Mouse (Mus musculus) lung, embryonic 16.5 days (tissue): ENCODE measurements around the gene H2-Q1. TPM values are rescaled to one million over a fixed set of nuclear protein-coding genes. Genes with fewer than 3 reads are reported as not detected.
A peak's percentile ranks its signal among the peaks of the same experiment; 100 is the strongest.

Experiments
- ATAC-seq: fragments of 200-750 bp; cut with Nextera tagmentation; 2 replicates; pipeline ENCODE4 v1.8.0; 2017; ENCODE audit warnings: low read depth, mild to moderate bottlenecking, moderate library complexity
- H3K27ac ChIP-seq: fragments of 300-500 bp; sonication (generic); 2 replicates; pipeline ENCODE4 v1.5.1; 2014; ENCODE audit warnings: mild to moderate bottlenecking, control low read depth, low read length
- H3K27me3 ChIP-seq: fragments of 300-500 bp; sonication (generic); 2 replicates; pipeline ENCODE4 v1.6.1; 2014; ENCODE audit warnings: low read depth, low read length, mixed read lengths; ENCODE audit not compliant: control insufficient read depth, insufficient read depth
- H3K36me3 ChIP-seq: fragments of 300-500 bp; sonication (generic); 2 replicates; pipeline ENCODE4 v1.6.1; 2014; ENCODE audit warnings: low read length; ENCODE audit not compliant: control insufficient read depth, insufficient read depth
- H3K4me1 ChIP-seq: fragments of 300-500 bp; sonication (generic); replicated peaks from 2 replicates; pipeline ENCODE4 v1.6.1; 2014; ENCODE audit warnings: low read length, mixed read lengths; ENCODE audit not compliant: control insufficient read depth, insufficient read depth
- H3K4me2 ChIP-seq: fragments of 300-500 bp; sonication (generic); 2 replicates; pipeline ENCODE4 v1.6.1; 2014; ENCODE audit warnings: low read depth, low read length, control low read depth
- H3K4me3 ChIP-seq: fragments of 300-500 bp; sonication (generic); 2 replicates; pipeline ENCODE4 v1.5.1; 2014; ENCODE audit warnings: mild to moderate bottlenecking, low read length, control low read depth
- H3K9ac ChIP-seq: fragments of 300-500 bp; sonication (generic); 2 replicates; pipeline ENCODE4 v1.6.1; 2014; ENCODE audit warnings: low read length, control low read depth
- H3K9me3 ChIP-seq: fragments of 300-500 bp; sonication (generic); 2 replicates; pipeline ENCODE4 v1.6.1; 2016; ENCODE audit warnings: low read length; ENCODE audit not compliant: control insufficient read depth
- WGBS: fragments of 180-500 bp; shearing (Covaris S2); extraction: QIAGEN DNeasy Blood & Tissue Kit; methylation state at CpG from one replicate; pipeline ENCODE4 v1.1.7; 2014; 5-methylcytosine and 5-hydroxymethylcytosine counted together
- polyA plus RNA-seq: library from polyadenylated mRNA; unstranded; fragments of >200 nt; fragmentation: Nextera tagmentation; extraction: Ambion mirVana; gene quantifications from 2 replicates; pipeline ENCODE4 v1.2.1, GENCODE M21; 2015

H2-Q1 gene
- polyA plus RNA-seq, 1 experiment from 2014 or later, result 0.38 TPM

GRCm38 (mm10) chr17:35359470-35359862, 39.3 kb downstream of the H2-Q1 start:
- H3K27ac ChIP-seq, result no peak overlapping the region
- H3K9ac ChIP-seq, result peak overlapping the region; percentile 48
- H3K9me3 ChIP-seq, result no peaks in the 10 kb centered on the region
- no peak for ATAC-seq
- no peaks in the 10 kb centered on the region for H3K27me3 ChIP-seq
- peak overlapping the region; percentile 40 for H3K4me3 ChIP-seq
- H3K4me1 ChIP-seq, result no peaks in the 10 kb centered on the region
- 26% methylated on average over 21 of the region's 21 CpGs for WGBS
- H3K36me3 ChIP-seq, result no peaks in the 10 kb centered on the region
- H3K4me2 ChIP-seq, result peak overlapping the region; percentile 70

Other genes starting within 250 kb of the H2-Q1 start
- 1.8 and 2.3 TPM in 2 replicates for gene Ly6g6e, start 243.5 kb upstream of the H2-Q1 start, polyA plus RNA-seq
- gene Ly6g6d, start 242.3 kb upstream of the H2-Q1 start, polyA plus RNA-seq, result 7.0 and 9.0 TPM in 2 replicates
- gene Ly6g6f, start 234.8 kb upstream of the H2-Q1 start, polyA plus RNA-seq, result 0.31 and 0.79 TPM in 2 replicates
- gene Abhd16a, start 231.1 kb upstream of the H2-Q1 start, polyA plus RNA-seq, result 98.3 and 100 TPM in 2 replicates
- gene Ly6g5c, start 212.1 kb upstream of the H2-Q1 start, polyA plus RNA-seq, result not detected in 2 replicates
- 0.60 and 1.1 TPM in 2 replicates for gene Ly6g5b, start 205.0 kb upstream of the H2-Q1 start, polyA plus RNA-seq
- 18.3 and 19.7 TPM in 2 replicates for gene Gpank1, start 198.9 kb upstream of the H2-Q1 start, polyA plus RNA-seq
- 242 and 248 TPM in 2 replicates for gene Csnk2b, start 198.4 kb upstream of the H2-Q1 start, polyA plus RNA-seq
- gene D17H6S53E, start 194.0 kb upstream of the H2-Q1 start, polyA plus RNA-seq, result 9.7 and 10.4 TPM in 2 replicates
- 1.4 and 13.6 TPM in 2 replicates for gene Apom, start 188.4 kb upstream of the H2-Q1 start, polyA plus RNA-seq
- 46.3 and 54.9 TPM in 2 replicates for gene Bag6, start 185.2 kb upstream of the H2-Q1 start, polyA plus RNA-seq
- 151 and 167 TPM in 2 replicates for gene Prrc2a, start 155.5 kb upstream of the H2-Q1 start, polyA plus RNA-seq
- gene Aif1, start 144.3 kb upstream of the H2-Q1 start, polyA plus RNA-seq, result 7.3 and 8.0 TPM in 2 replicates
- 11.3 and 12.4 TPM in 2 replicates for gene Lst1, start 132.0 kb upstream of the H2-Q1 start, polyA plus RNA-seq
- 1.0 and 1.5 TPM in 2 replicates for gene Ltb, start 126.0 kb upstream of the H2-Q1 start, polyA plus RNA-seq
- 0.09 and 0.24 TPM in 2 replicates for gene Tnf, start 118.4 kb upstream of the H2-Q1 start, polyA plus RNA-seq
- 0.30 TPM in 1 of 2 replicates, not detected in the other for gene Lta, start 115.1 kb upstream of the H2-Q1 start, polyA plus RNA-seq
- 1.2 TPM in 1 of 2 replicates, not detected in the other for gene Gm16181, start 99.6 kb upstream of the H2-Q1 start, polyA plus RNA-seq
- 4.9 and 5.9 TPM in 2 replicates for gene Atp6v1g2, start 86.7 kb upstream of the H2-Q1 start, polyA plus RNA-seq
- gene Nfkbil1, start 84.6 kb upstream of the H2-Q1 start, polyA plus RNA-seq, result 10.0 and 11.0 TPM in 2 replicates
- gene Ddx39b, start 78.7 kb upstream of the H2-Q1 start, polyA plus RNA-seq, result 437 and 448 TPM in 2 replicates
- 141 and 161 TPM in 2 replicates for gene H2-D1, start 57.7 kb upstream of the H2-Q1 start, polyA plus RNA-seq
- gene H2-Q2, start 21.8 kb downstream of the H2-Q1 start, polyA plus RNA-seq, result 6.5 and 7.0 TPM in 2 replicates
- 5.9 and 6.5 TPM in 2 replicates for gene H2-Q4, start 59.2 kb downstream of the H2-Q1 start, polyA plus RNA-seq
- 0.48 and 1.5 TPM in 2 replicates for gene H2-Q6, start 104.4 kb downstream of the H2-Q1 start, polyA plus RNA-seq
- gene H2-Q7, start 118.8 kb downstream of the H2-Q1 start, polyA plus RNA-seq, result 5.0 and 6.1 TPM in 2 replicates
- 1.3 and 7.4 TPM in 2 replicates for gene H2-Q10, start 149.7 kb downstream of the H2-Q1 start, polyA plus RNA-seq
- not detected in 2 replicates for gene Pou5f1, start 185.6 kb downstream of the H2-Q1 start, polyA plus RNA-seq
- 91.9 and 96.7 TPM in 2 replicates for gene Tcf19, start 196.4 kb downstream of the H2-Q1 start, polyA plus RNA-seq
- 23.3 and 24.0 TPM in 2 replicates for gene Cchcr1, start 196.7 kb downstream of the H2-Q1 start, polyA plus RNA-seq
- gene Psors1c2, start 212.8 kb downstream of the H2-Q1 start, polyA plus RNA-seq, result 0.69 and 0.79 TPM in 2 replicates
- gene Cdsn, start 231.7 kb downstream of the H2-Q1 start, polyA plus RNA-seq, result 0.05 and 0.13 TPM in 2 replicates
- 0.11 TPM in 1 of 2 replicates, not detected in the other for gene 2300002M23Rik, start 247.0 kb downstream of the H2-Q1 start, polyA plus RNA-seq